Mouse (Mus musculus): Measurements from ENCODE around the gene Hyal1. TPM values are rescaled to one million over a fixed set of nuclear protein-coding genes. Genes with fewer than 3 reads are reported as not detected.

Gene Hyal1
- total and polyA plus RNA-seq, 3 experiments, result 1.3 to 3.4 TPM; not detected in 1

- no peak for DNase-seq (ENCODE audit: low read depth, low spot score)
- no peak overlapping the region for H3K4me3 ChIP-seq (ENCODE audit: control insufficient read depth in 1 of 2, insufficient read depth in 1 of 2, low read depth in 2 of 2, low read length in 2 of 2)
- peaks cover 2% of the 10 kb centered on the region; the same call in 1 of the 2 replicates for H3K79me2 ChIP-seq (ENCODE audit: control insufficient read depth, insufficient read depth, low read length, poor library complexity)
- no peak overlapping the region for H3K9ac ChIP-seq (ENCODE audit: control insufficient read depth, low read depth, low read length, poor library complexity, severe bottlenecking)
- no peak for TF ChIP-seq HCFC1 (IDR thresholded peaks at IDR 0.05; ENCODE audit: low read depth, low read length)
- TF ChIP-seq MAFK (IDR thresholded peaks at IDR 0.05; ENCODE audit: borderline replicate concordance, low read depth, low read length), result no peak
- no peak for TF ChIP-seq CTCF (IDR thresholded peaks at IDR 0.05 in 2 of 3, conservative IDR thresholded peaks at IDR 0.05 in 1 of 3; ENCODE audit: control insufficient read depth in 1 of 3, insufficient read depth in 1 of 3, low read depth in 2 of 3, low read length in 3 of 3, poor library complexity in 1 of 3, severe bottlenecking in 1 of 3)
- no peak for TF ChIP-seq NRF1 (IDR thresholded peaks at IDR 0.05; ENCODE audit: insufficient read depth, low read depth, low read length, poor library complexity, severe bottlenecking)
- no peak for TF ChIP-seq MAZ (IDR thresholded peaks at IDR 0.05; ENCODE audit: low read depth, low read length)
- TF ChIP-seq ZKSCAN1 (IDR thresholded peaks at IDR 0.05; ENCODE audit: low read depth, low read length), result no peak
- no peak for TF ChIP-seq TAL1 (IDR thresholded peaks at IDR 0.05; ENCODE audit: low read length)
- TF ChIP-seq POLR2AphosphoS2 (IDR thresholded peaks at IDR 0.05; ENCODE audit: low read length), result no peak
- TF ChIP-seq ETS1 (IDR thresholded peaks at IDR 0.05; ENCODE audit: low read depth, low read length), result no peak
- TF ChIP-seq TCF12 (IDR thresholded peaks at IDR 0.05; ENCODE audit: low read depth, low read length), result no peak
- TF ChIP-seq POLR2AphosphoS5 (IDR thresholded peaks at IDR 0.05; ENCODE audit: borderline replicate concordance, low read depth, low read length), result no peak
- no peak for TF ChIP-seq RCOR1 (IDR thresholded peaks at IDR 0.05; ENCODE audit: low read depth, low read length)
- TF ChIP-seq MXI1 (IDR thresholded peaks at IDR 0.05; ENCODE audit: low read depth, low read length), result no peak
- no peak for TF ChIP-seq GATA1 (IDR thresholded peaks at IDR 0.05; ENCODE audit: low read depth, low read length)
- TF ChIP-seq GABPA (IDR thresholded peaks at IDR 0.05; ENCODE audit: low read depth, low read length), result no peak
- TF ChIP-seq CHD1 (IDR thresholded peaks at IDR 0.05; ENCODE audit: low read depth, low read length), result no peak
- no peak for TF ChIP-seq EP300 (IDR thresholded peaks at IDR 0.05; ENCODE audit: low read depth in 1 of 2, low read length in 2 of 2)
- no peak for TF ChIP-seq KAT2A (conservative IDR thresholded peaks at IDR 0.05; ENCODE audit: low read depth, low read length)
- no peak for TF ChIP-seq SMC3 (IDR thresholded peaks at IDR 0.05; ENCODE audit: low read depth, low read length)
- H3K36me3 ChIP-seq (ENCODE audit: control insufficient read depth in 1 of 2, insufficient read depth in 2 of 2, low read length in 2 of 2), result peaks cover 0 to 20% of the 10 kb centered on the region in 2 experiments; a peak in 2 of 4 replicates
- no peaks in the 10 kb centered on the region for H3K27me3 ChIP-seq (ENCODE audit: control insufficient read depth in 1 of 2, insufficient read depth in 2 of 2, low read length in 2 of 2)
- H3K9me3 ChIP-seq (replicated peaks; ENCODE audit: insufficient read depth, low read length), result no peaks in the 10 kb centered on the region
- peaks cover 10 to 41% of the 10 kb centered on the region in 2 experiments for H3K4me1 ChIP-seq (ENCODE audit: control insufficient read depth in 1 of 2, insufficient read depth in 2 of 2, low read length in 2 of 2)
- no peak overlapping the region for H3K27ac ChIP-seq (ENCODE audit: control insufficient read depth, low read depth, low read length)
Measured at GRCm38 (mm10) chr9:107575579-107576356, 959 bp upstream of the Hyal1 start.

- H3K9ac ChIP-seq (ENCODE audit: control insufficient read depth, low read depth, low read length, poor library complexity, severe bottlenecking), result no peak overlapping the region
- peaks cover 2 to 33% of the 10 kb centered on the region in 2 experiments; a peak in 3 of 4 replicates for H3K4me1 ChIP-seq (ENCODE audit: control insufficient read depth in 1 of 2, insufficient read depth in 2 of 2, low read length in 2 of 2)
- TF ChIP-seq TCF12 (IDR thresholded peaks at IDR 0.05; ENCODE audit: low read depth, low read length) (no peak), MYB (IDR thresholded peaks at IDR 0.05; ENCODE audit: low read depth, low read length) (no peak), POLR2AphosphoS5 (IDR thresholded peaks at IDR 0.05; ENCODE audit: borderline replicate concordance, low read depth, low read length) (no peak), UBTF (IDR thresholded peaks at IDR 0.05; ENCODE audit: borderline replicate concordance, insufficient read depth, low read depth, low read length) (no peak), ZKSCAN1 (IDR thresholded peaks at IDR 0.05; ENCODE audit: low read depth, low read length) (no peak), MXI1 (IDR thresholded peaks at IDR 0.05; ENCODE audit: low read depth, low read length) (no peak), TBP (IDR thresholded peaks at IDR 0.05; ENCODE audit: low read depth, low read length) (no peak), ZMIZ1 (IDR thresholded peaks at IDR 0.05; ENCODE audit: low read depth, low read length) (no peak), POLR2A (IDR thresholded peaks at IDR 0.05; ENCODE audit: control insufficient read depth in 1 of 2, insufficient read depth in 1 of 2, low read depth in 1 of 2, low read length in 2 of 2, poor library complexity in 1 of 2) (no peak), MAX (IDR thresholded peaks at IDR 0.05; ENCODE audit: low read length) (no peak), RAD21 (IDR thresholded peaks at IDR 0.05; ENCODE audit: low read depth, low read length) (no peak), SIN3A (IDR thresholded peaks at IDR 0.05; ENCODE audit: low read length) (no peak)
Measured at GRCm38 (mm10) chr9:107577871-107578270, 1.1 kb downstream of the Hyal1 start.

More at GRCm38 (mm10) chr9:107577871-107578270, 1.1 kb downstream of the Hyal1 start:
- Histone ChIP-seq H3K79me2 (ENCODE audit: control insufficient read depth, insufficient read depth, low read length, poor library complexity) (peaks cover 23% of the 10 kb centered on the region), H3K4me3 (ENCODE audit: control insufficient read depth in 1 of 2, insufficient read depth in 1 of 2, low read depth in 2 of 2, low read length in 2 of 2) (no peak overlapping the region), H3K27ac (ENCODE audit: control insufficient read depth, low read depth, low read length) (no peak overlapping the region), H3K27me3 (ENCODE audit: control insufficient read depth in 1 of 2, insufficient read depth in 2 of 2, low read length in 2 of 2) (no peaks in the 10 kb centered on the region), H3K36me3 (ENCODE audit: control insufficient read depth in 1 of 2, insufficient read depth in 2 of 2, low read length in 2 of 2) (peaks cover 0 to 11% of the 10 kb centered on the region in 2 experiments; a peak in 2 of 4 replicates), H3K9me3 (replicated peaks; ENCODE audit: insufficient read depth, low read length) (no peaks in the 10 kb centered on the region)
- DNase-seq (ENCODE audit: low read depth, low spot score), result no peak

Measured in MEL (cell line).